Mouse (Mus musculus) heart, adult 8-10 months (tissue): Measurements from ENCODE around the gene Gm10277. TPM values are rescaled to one million over a fixed set of nuclear protein-coding genes. Genes with fewer than 3 reads are reported as not detected.

Source experiments
- DNase-seq: peaks from one replicate; pipeline ENCODE4 v3.0.0; 2022; ENCODE audit warnings: low spot score
- total RNA-seq, 4 experiments: library from RNA; stranded (reverse); gene quantifications; 2 replicates each; pipeline ENCODE4 v1.2.4; 2022

Gene Gm10277
- total RNA-seq, 4 experiments from 2014 or later = not detected

GRCm38 (mm10) chr11:77800491-77800868 is 12.9 kb upstream of the Gm10277 start:
- DNase-seq = no peak

- no peak for DNase-seq
Measured at GRCm38 (mm10) chr11:77795216-77795615, 7.7 kb upstream of the Gm10277 start.

GRCm38 (mm10) chr11:77793238-77793930 is 5.8 kb upstream of the Gm10277 start:
- peak; percentile 98 for DNase-seq

GRCm38 (mm10) chr11:77792566-77792909 is 5.0 kb upstream of the Gm10277 start:
- DNase-seq = no peak

GRCm38 (mm10) chr11:77791752-77792565 is 4.4 kb upstream of the Gm10277 start:
- DNase-seq = no peak

GRCm38 (mm10) chr11:77791241-77791727 is 3.7 kb upstream of the Gm10277 start:
- no peak for DNase-seq

GRCm38 (mm10) chr11:77790286-77790685 is 2.7 kb upstream of the Gm10277 start:
- DNase-seq = no peak

- DNase-seq = no peak
Measured at GRCm38 (mm10) chr11:77789512-77789911, 2.0 kb upstream of the Gm10277 start.

- DNase-seq = no peak
Measured at GRCm38 (mm10) chr11:77785768-77786561, 1.6 kb downstream of the Gm10277 start.

- no peak for DNase-seq
Measured at GRCm38 (mm10) chr11:77785396-77785767, 2.2 kb downstream of the Gm10277 start.

GRCm38 (mm10) chr11:77784894-77785293 is 2.7 kb downstream of the Gm10277 start:
- no peak for DNase-seq

GRCm38 (mm10) chr11:77783747-77784646 is 3.5 kb downstream of the Gm10277 start:
- DNase-seq = no peak

GRCm38 (mm10) chr11:77783211-77783746 is 4.3 kb downstream of the Gm10277 start:
- DNase-seq = no peak

- no peak for DNase-seq
Measured at GRCm38 (mm10) chr11:77782104-77782815, 5.3 kb downstream of the Gm10277 start.

GRCm38 (mm10) chr11:77781088-77781487 is 6.5 kb downstream of the Gm10277 start:
- no peak for DNase-seq

GRCm38 (mm10) chr11:77779240-77779639 is 8.3 kb downstream of the Gm10277 start:
- DNase-seq = no peak

GRCm38 (mm10) chr11:77777937-77778336 is 9.6 kb downstream of the Gm10277 start:
- no peak for DNase-seq

GRCm38 (mm10) chr11:77777436-77777835 is 10.1 kb downstream of the Gm10277 start:
- no peak for DNase-seq

GRCm38 (mm10) chr11:77775701-77776400 is 11.7 kb downstream of the Gm10277 start:
- DNase-seq = no peak
